In the genomic region with DNA sequence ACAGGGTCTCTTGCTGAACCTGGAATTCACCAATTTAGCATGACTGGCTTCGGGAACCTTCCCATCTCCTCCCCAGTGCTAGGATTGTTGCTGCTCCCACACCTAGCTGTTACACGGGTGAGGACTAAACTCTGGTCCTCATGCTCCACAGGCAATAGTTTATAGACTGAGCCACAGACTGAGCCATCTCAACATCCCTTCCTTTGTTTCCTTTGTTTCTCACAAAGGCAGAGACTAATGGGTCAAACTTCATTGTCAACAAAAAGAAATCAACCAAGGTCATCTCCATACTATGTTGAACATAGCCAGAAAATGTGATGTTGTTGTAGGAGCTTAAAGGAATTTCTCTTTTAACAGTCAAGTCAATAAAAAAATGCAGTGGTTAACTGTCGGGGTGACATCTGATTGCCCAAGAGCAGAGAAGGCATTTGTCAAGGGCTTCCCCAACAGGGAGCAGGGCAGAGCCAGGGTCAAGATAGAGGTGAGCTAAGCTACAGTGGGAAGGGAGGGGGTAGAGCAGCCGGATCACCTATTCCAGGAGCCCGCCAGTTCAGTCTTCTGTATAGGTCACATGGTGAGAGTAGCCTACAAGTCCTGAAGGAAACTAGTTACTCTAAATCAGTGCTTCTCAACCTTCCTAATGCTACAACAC, we compare ENCODE assay signal across 23 mouse cellular contexts. TPM values are rescaled to one million over a fixed set of nuclear protein-coding genes. Genes with fewer than 3 reads are reported as not detected.
DNase-seq lines count a peak whose midpoint lies in the region; ATAC-seq and TF ChIP-seq lines count a peak whose summit lies in the region.
"Had no signal": no experiment of that assay in that cellular context is flagged by ENCODE, and none has a peak within 500 bp of the region (broad histone marks: within the 10 kb centered on the region; RNA-seq: fewer than 3 reads in every experiment).

No protein-coding gene starts in this region.

- no peak overlapping the region for H3K9ac ChIP-seq in ES-E14 (ENCODE audit: insufficient read depth, low read depth, low read length, poor library complexity, severe bottlenecking)
- H3K9ac ChIP-seq in stomach, postnatal 0 days (ENCODE audit: low read length) = no peak overlapping the region
- H3K9ac ChIP-seq: forebrain, embryonic 13.5 days; heart, embryonic 13.5 days; hindbrain, embryonic 12.5 days; hindbrain, embryonic 15.5 days had no signal

- H3K27me3 ChIP-seq in stomach, postnatal 0 days (ENCODE audit: control insufficient read depth, insufficient read depth, low read length) = no peaks in the 10 kb centered on the region
- H3K27me3 ChIP-seq: forebrain, embryonic 13.5 days; heart, embryonic 13.5 days; hindbrain, embryonic 12.5 days; hindbrain, embryonic 15.5 days had no signal

- H3K4me1 ChIP-seq in ES-E14 (ENCODE audit: control insufficient read depth in 2 of 2, insufficient read depth in 2 of 2, low read length in 2 of 2, poor library complexity in 1 of 2) = peaks cover 4 to 16% of the 10 kb centered on the region in 2 experiments; a peak in 2 of 4 replicates
- H3K4me1 ChIP-seq in stomach, postnatal 0 days (replicated peaks; ENCODE audit: control insufficient read depth, insufficient read depth) = no peaks in the 10 kb centered on the region
- H3K4me1 ChIP-seq: forebrain, embryonic 10.5 days had no signal

- peak overlapping the region; percentile 45; the same call in 1 of the 2 replicates for H3K27ac ChIP-seq in ES-E14 (ENCODE audit: insufficient read depth, low read depth, low read length, poor library complexity, severe bottlenecking)
- no peak overlapping the region for H3K27ac ChIP-seq in stomach, postnatal 0 days (replicated peaks)
- H3K27ac ChIP-seq: forebrain, embryonic 10.5 days; forebrain, embryonic 13.5 days; gastrocnemius, adult 2 months; heart, embryonic 10.5 days; heart, embryonic 13.5 days; hindbrain, embryonic 12.5 days; hindbrain, embryonic 15.5 days had no signal

- in situ Hi-C loops in ES-E14 (cut with MboI; ENCODE audit: low sequenced_read_pairs in 2 of 2, unreplicated experiment in 2 of 2) = no loop called here

- TF ChIP-seq EP300 in stomach, postnatal 0 days (optimal IDR thresholded peaks at IDR 0.05) = no peak

- H3K36me3 ChIP-seq in ES-E14 (ENCODE audit: control insufficient read depth, insufficient read depth, low read length, poor library complexity, severe bottlenecking) = peaks cover 28% of the 10 kb centered on the region
- peaks cover 23% of the 10 kb centered on the region for H3K36me3 ChIP-seq in stomach, postnatal 0 days (ENCODE audit: control insufficient read depth, insufficient read depth, low read length)

- H3K9me3 ChIP-seq in ES-E14 (ENCODE audit: control insufficient read depth, insufficient read depth, low read depth, low read length) = no peaks in the 10 kb centered on the region
- no peaks in the 10 kb centered on the region for H3K9me3 ChIP-seq in stomach, postnatal 0 days (ENCODE audit: control insufficient read depth, low read length)
- H3K9me3 ChIP-seq: forebrain, embryonic 10.5 days; forebrain, embryonic 13.5 days; heart, embryonic 10.5 days; heart, embryonic 13.5 days; hindbrain, embryonic 12.5 days; hindbrain, embryonic 15.5 days had no signal

- no peak overlapping the region for H3K4me2 ChIP-seq in stomach, postnatal 0 days (replicated peaks; ENCODE audit: low read depth)
- H3K4me2 ChIP-seq: forebrain, embryonic 13.5 days; heart, embryonic 13.5 days; hindbrain, embryonic 12.5 days; hindbrain, embryonic 15.5 days had no signal

- no peak overlapping the region for H3K4me3 ChIP-seq in ES-E14 (ENCODE audit: insufficient read depth in 1 of 2, low read depth in 1 of 2, low read length in 2 of 2, poor library complexity in 1 of 2, severe bottlenecking in 1 of 2)
- H3K4me3 ChIP-seq in stomach, postnatal 0 days (ENCODE audit: low read depth, low read length) = no peak overlapping the region
- H3K4me3 ChIP-seq: forebrain, embryonic 10.5 days; forebrain, embryonic 13.5 days; gastrocnemius, adult 2 months; heart, embryonic 10.5 days; heart, embryonic 13.5 days; hindbrain, embryonic 12.5 days; hindbrain, embryonic 15.5 days had no signal

- 84% methylated on average over 5 of the region's 5 CpGs for WGBS in stomach, postnatal 0 days

- no peak for ATAC-seq in stomach, postnatal 0 days (ENCODE audit: low FRiP score, low TSS enrichment)
- ATAC-seq: CD4-positive, CD25-positive, alpha-beta regulatory T cell, adult 4 months; forebrain, embryonic 13.5 days; forebrain, embryonic 16.5 days; intestine, postnatal 0 days had no signal

- peak; percentile 29 for DNase-seq in testis, postnatal 10 days (ENCODE audit: low spot score)
- no peak for DNase-seq in testis, postnatal 14 days (ENCODE audit: low spot score)
- DNase-seq in ES-E14 (ENCODE audit: low read depth, low spot score) = no peak
- peak; percentile 14 for DNase-seq in stomach, postnatal 0 days (ENCODE audit: low spot score)
- no peak for DNase-seq in T-cell, adult 2 months (ENCODE audit: low spot score)
- DNase-seq in frontal cortex, postnatal 36 days (ENCODE audit: low spot score in 2 of 2) = no peak
- DNase-seq: adrenal gland, adult 8-10 months; adrenal gland, postnatal 25 days; cerebellum, adult 18-20 months; cerebellum, postnatal 14 days; gastrocnemius, adult 2 months; gastrocnemius, postnatal 14 days; heart, adult 18-20 months; heart, postnatal 14 days had no signal

- TF ChIP-seq CTCF in stomach, postnatal 0 days (IDR thresholded peaks at IDR 0.05; ENCODE audit: low read depth) = no peak

TF ChIP-seq in ES-E14, 5 proteins besides CTCF, POLR2A, EP300 and RAD21:
- no peak for TF ChIP-seq CHD2 (IDR thresholded peaks at IDR 0.05; ENCODE audit: low read depth, low read length)
- TF ChIP-seq ZNF384 (IDR thresholded peaks at IDR 0.05; ENCODE audit: low read depth, low read length) = no peak; the same call in 1 of the 2 replicates
- TF ChIP-seq HCFC1 (IDR thresholded peaks at IDR 0.05; ENCODE audit: borderline replicate concordance, insufficient read depth, low read length) = no peak
- no peak for TF ChIP-seq MAFK (IDR thresholded peaks at IDR 0.05; ENCODE audit: insufficient read depth, low read depth, low read length)
- TF ChIP-seq ZC3H11A (IDR thresholded peaks at IDR 0.05; ENCODE audit: borderline replicate concordance, low read depth, low read length) = no peak

RNA-seq across cellular contexts. Expression of a gene that starts 9.5 kb away (rescaled TPM):
- 27.5 and 28.9 TPM in 2 replicates for total RNA-seq in ES-E14 (2012; rRNA removed)
- polyA plus RNA-seq in stomach, postnatal 0 days (2015; fragmentation: Nextera tagmentation; extraction: Ambion mirVana) = 31.9 and 33.0 TPM in 2 replicates

RNA-seq across cellular contexts. Expression of a gene that starts 37.7 kb away (rescaled TPM):
- total RNA-seq in ES-E14 (2012; rRNA removed) = 20.5 and 21.3 TPM in 2 replicates
- polyA plus RNA-seq in stomach, postnatal 0 days (2015; fragmentation: Nextera tagmentation; extraction: Ambion mirVana) = 4.6 and 4.8 TPM in 2 replicates

Comparison
In these comparisons a context has a peak if more than half of its experiments do, and no peak if none do; other contexts are left out.
1. DNase-seq: peak in testis, postnatal 10 days (single experiment) and stomach, postnatal 0 days (single experiment); none in testis, postnatal 14 days (single experiment), ES-E14 (single experiment), T-cell, adult 2 months (single experiment) and frontal cortex, postnatal 36 days (0 of 2).